Mouse (Mus musculus) ES-CJ7 (cell line): ENCODE measurements at regions not wholly inside any gene's neighbourhood (a gene's known extent, or its start where the extent isn't known, plus 50 kb on each side); places are given as distances from the start of the nearest gene placed in this dataset.
A peak's percentile ranks its signal among the peaks of the same experiment; 100 is the strongest.

Experiments used
- DNase-seq: peaks from one replicate; pipeline ENCODE4 v3.0.0; 2011; ENCODE audit warnings: low read depth, low spot score

DNA sequence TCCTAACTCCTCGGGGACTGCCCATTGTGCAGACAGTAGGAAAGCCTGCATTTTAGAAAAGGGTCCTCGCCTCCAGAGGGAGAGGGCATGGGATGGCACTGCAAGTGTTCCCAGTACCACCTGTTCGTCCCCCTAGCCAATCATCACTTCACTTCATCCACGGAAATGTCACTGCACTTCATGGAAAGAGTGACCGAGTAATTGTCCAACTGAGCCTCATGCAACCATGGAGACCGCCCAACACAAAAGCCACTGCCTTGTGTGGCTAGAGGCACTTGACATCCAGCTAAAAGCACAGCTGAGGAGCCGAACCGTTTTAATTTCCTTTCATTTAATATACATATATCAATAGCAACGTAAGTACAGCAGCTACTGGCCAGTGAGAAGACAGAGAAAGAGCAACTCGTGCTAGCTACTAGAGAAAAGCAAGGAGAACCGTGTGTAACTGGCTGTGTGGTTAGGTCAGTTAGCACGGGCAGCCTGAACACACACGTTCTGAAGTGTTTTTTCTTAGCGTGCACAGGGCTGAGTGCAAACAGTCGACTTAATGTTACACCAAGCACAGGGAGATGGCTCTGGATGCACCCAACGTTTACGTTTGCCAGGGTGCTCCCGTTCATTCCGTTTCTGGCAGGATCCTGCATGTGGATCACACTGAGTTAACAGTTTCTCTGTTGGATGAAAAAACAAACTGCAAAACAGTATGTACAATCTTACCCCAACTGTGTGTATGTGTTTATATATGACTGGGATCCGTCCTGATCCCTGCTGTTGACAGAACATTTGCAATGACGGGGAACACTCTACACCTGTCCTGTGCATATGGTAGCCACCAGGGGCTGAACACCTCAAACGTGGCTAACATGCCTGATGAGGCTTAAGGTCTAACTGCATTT lies 202.8 kb upstream of the Klf14 start:
- no peak for DNase-seq

DNA sequence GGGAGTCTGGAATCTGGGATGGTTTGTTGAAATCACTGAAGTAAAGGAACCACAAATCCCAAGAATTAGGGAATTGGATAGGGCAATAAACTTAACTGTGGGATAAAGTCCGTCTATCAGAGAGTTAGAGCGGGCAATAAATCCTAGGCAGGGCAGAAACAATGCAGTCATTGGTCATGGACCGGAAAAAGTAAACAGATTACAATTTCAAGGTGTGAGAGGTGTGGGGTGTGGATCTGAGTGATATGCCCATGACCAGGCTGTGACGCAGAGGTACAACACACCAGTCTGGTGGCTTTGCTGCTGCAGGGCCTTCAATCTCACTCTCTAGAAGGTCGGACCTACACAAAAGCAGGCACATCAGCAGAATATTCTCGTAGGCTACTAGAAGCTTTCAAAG lies 206.1 kb upstream of the Klf14 start:
- DNase-seq = no peak

DNA sequence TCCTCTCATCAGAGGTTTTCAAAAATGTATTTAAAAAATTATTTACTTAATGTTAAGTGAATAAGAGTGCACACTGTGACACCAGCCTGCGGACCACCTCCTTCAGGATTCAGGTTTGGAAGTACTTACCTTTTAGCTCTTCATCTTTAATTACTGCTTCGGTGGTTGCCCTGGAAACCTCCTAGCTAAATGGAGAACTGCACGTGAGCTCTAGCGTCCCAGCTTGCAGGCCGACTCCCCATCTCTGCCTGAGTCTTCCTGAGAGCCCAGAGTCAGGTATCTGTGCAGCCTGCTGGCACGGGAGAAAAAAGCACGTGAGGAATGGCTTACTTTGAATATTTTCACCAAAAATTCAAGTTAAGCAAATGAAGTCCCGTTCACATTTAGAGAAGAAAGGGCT lies 207.5 kb upstream of the Klf14 start:
- DNase-seq = no peak

DNA sequence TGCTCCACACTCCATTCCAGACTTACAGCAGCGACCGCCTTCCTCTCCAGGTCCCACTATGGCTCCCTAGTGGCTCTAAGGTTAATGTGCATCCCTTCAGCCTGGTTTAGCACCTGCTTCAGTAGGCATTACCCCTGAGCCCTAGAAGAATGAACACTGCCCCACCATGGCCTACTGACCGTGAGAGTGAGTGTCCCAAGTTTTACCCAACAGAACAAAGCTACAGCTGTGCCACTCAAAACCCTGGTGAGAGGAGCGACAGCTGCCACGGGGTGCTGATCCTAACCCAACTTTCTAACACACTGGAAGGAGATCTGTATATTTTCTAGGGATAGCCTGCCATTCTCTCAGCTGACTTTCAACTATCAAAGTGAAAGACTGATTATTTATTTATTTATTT lies 208.9 kb upstream of the Klf14 start:
- no peak for DNase-seq

DNA sequence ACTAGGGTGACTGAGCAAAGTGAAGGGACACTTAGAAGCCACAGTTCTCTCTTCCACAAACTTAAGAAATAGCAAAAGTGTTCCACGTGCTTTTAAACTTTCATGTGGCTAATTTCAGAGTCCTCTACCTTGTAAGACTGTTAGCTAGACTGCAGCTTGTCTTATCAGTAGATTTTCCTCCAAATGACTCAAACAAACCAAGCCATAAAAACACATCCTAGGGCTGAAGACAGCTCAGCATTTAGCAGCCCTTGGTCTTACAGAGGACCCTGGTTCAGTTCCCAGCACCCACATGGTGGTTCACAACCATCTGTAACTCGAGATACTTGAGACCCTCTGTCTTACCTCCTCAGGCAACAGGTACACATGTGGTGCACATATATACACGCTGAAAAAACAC lies 209.9 kb upstream of the Klf14 start:
- DNase-seq = no peak

DNA sequence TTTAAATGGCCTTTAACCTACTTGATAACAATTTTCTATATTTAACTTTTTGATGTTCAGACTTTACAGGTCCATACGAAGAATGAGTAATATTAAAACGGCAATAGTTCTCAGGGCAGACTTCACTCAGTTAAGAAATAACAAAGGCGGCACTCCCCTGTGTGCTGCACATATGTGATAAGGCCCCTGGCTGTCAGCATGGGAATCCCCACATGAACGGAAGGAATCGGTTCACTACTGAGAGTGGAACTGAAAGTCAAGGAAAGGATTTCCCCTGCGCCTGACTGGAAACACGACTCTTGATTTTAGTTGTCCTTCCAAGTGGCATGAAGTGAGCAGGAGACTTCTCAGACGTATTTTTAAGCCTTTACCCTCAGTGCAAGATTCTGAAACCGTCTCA lies 210.5 kb upstream of the Klf14 start:
- DNase-seq = no peak

DNA sequence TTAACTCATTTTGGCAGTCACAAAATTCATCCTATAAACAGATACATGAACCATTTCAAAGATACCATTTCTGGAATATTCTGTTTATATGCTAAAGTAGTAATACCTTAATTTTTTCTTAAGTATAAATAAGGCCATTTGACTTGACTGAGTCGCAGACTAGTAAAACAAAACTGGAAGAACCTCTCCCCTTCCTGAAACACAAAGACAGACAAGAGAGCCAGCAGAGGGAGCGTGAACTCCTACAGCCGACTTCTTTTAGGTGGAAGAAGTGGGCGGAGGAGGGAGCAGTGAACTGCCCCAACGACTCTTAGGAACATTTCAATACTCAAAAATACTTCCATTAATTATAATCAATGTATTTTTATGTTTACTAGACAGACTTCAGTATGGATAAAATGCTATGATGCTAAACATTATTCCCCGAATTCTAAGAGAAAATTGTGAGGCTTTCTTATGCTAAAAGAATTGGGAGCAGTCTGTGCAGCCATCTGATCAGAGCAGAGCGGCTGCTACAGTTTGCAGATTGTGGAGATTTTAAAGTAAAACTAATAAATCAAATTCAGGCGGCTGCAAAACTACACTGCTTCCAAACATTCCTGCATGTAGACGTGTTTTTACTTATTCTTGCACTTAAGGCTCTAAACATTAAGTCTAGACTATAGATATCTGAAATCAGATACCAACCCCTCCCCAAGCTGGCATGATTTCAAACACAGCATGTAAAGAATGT lies 211.2 kb upstream of the Klf14 start:
- no peak for DNase-seq

DNA sequence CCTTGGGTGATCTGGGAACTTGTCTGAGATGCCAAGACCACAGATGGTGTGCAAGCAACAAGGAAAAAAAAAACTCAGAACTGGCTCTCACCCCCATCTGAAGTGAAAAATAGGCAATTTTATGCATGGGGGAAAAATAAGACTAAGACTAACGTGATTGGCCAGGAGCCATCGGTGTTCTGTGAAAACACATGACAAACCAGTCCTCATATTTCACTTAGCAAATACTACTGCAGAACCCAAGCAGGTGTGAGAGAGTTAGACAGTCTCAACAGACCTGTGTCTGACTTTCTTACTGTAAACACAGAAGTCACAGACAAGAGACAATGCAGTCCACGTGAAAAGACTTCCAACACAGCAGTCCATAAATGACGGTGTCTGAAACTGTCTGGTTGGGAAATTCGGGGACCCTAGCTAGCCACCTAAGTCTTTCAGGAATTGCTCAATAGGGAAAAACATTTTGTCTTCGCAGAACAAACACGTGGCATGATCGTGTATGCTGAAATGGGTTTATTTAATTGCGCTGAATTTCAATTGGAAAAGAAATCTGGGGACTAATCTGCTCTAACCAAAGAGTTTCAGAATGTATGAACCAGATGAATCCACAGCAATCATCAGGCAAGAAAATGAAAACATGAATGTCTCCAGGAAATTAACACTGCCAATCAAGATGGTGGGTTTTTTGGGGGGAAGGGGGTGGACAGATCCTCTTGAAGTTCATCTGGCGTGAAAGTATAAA lies 213.1 kb upstream of the Klf14 start:
- no peak for DNase-seq

DNA sequence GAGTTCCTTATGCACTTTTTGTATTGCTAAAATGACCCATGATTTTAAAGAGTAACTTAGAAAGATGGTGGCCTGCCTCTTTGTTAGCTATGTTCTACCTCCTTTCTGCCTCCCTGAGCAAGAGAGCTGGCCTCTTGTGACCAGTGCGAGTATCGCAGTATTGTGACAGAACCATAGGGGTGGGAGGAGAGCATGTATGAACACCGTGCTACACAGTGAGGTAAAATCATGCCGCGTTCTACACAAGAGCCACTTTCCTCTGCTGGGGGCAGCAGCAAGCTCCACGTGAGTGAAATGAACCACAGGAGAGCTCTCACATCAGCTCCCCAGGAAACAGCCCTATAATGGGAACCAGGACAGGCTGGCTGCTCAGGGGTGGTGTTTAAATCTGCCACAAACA lies 216.9 kb upstream of the Klf14 start:
- no peak for DNase-seq

DNA sequence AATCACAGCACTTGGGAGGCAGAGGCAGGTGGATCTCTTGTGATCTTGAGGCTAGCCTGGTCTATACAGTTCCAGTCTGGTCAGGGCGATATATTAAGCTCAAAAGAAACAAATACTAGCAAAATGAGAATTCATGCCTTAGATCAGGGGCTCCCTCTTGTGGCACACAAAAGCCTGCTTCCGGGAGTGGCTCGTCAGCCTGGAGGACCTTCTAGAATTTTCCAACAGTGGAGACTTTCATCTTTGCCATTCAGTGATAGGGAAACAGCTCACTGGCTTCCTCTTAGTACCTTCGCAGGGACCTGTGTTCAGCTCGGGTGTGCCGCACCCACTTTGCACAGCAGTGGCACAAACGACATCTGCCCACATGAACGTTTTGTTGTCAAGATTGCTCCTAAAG lies 217.5 kb upstream of the Klf14 start:
- peak; percentile 25 for DNase-seq

DNA sequence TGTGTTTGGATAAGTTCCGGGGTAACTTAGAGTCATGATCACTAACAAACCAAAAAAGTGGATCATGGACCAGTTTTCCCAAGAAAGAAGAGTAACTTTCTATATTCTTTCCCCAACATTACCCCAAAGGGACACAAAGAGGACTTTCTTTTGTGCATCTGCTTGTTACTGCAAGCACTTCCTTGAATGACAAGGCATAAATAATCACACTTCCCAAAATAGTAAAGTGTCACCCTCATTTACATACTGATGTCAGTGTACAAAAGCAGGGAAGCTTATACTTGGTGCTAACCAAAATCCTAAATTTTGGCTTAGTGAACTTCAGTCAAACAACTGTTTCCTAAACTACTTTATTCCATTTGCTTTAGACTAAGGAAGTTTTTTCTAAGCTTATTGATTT lies 218.0 kb upstream of the Klf14 start:
- no peak for DNase-seq

DNA sequence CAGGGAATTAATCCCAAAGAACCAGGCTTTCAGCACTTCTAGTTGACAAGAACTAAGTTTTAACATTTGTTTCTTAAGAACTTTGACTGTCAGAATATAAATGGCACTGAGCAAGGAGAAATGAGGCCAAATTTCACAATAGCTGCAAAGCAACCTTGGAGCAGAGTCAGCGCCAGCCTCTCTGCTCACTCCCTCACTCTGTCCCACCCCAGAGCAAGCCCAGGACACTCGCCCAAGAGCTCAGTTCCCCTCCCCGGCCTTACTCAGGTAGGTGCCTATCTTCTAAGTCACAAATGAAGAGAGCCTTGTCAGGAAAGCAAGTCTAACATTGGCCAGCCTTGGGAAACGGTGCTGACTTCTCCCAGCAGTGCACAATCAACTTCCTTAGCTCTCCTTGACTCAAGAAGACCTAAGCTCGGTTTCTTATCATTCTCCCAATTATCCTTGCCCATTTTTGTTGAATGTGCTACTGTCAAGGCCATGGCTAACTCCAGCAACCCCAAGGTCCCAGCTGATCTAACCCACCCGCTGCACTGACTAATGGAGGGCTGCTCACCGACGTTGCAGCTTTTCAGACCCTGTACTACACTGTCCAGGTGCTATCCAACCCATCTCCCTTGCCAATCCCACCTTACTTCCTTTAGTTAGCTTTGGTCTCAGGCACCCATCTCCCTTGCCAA lies 219.5 kb upstream of the Klf14 start:
- DNase-seq = no peak

DNA sequence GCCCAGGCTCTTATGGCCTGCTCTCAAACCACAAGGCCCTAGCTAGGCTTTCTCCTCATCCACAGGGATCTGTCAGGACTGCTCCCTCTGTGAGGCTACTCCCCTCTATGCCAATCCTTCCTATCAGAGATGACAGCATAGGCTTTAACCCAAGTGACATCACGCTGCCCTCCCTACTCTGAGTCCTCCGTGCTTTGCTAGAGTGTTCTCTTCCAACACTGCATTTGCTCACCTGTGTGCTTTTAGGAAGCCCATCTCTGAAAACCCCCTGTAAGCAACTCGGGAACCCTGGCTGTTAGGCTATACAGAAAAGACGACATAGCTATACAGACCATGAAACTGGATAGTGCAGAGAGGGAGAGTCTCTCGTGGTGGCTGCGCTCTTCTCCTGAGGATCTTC lies 216.3 kb upstream of the Mkln1 start:
- no peak for DNase-seq

DNA sequence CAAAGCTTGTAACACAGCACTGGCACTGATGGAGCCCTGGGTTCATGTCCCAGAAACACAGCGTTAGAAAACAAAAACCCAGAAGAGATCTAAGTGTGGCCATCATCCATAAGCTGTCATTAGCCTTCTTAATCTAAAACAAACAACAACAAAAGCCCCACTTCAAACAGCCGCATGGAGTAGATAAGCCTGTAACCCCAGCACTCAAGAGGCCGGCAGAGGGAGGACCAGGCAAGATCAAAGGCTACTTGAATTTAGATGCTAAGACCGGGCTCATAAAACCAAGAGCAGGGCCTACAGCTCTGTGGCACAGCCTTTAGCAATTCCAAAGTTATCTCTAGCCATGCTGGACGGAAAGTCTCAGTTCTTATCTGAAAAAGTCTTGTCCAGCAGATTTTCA lies 215.4 kb upstream of the Mkln1 start:
- no peak for DNase-seq

DNA sequence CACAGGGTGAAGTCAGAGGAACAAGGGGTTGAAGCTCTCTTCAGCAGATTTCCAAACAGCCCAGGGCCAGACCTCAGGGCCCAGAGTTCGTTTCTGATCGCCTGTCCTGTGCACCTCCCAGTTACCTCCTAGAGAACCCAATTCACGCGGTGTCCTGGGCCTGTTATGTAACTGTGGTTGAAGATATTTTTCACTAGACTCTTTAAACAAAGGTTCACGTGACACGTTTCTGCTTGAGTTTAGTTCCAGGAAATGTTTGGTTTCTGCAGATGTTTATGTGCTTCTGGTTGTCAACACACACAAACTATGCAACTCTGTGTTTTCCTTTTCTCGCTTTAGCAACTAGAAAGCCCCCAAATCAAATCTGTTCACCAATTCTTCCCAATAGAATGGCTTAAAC lies 214.0 kb upstream of the Mkln1 start:
- DNase-seq = no peak

DNA sequence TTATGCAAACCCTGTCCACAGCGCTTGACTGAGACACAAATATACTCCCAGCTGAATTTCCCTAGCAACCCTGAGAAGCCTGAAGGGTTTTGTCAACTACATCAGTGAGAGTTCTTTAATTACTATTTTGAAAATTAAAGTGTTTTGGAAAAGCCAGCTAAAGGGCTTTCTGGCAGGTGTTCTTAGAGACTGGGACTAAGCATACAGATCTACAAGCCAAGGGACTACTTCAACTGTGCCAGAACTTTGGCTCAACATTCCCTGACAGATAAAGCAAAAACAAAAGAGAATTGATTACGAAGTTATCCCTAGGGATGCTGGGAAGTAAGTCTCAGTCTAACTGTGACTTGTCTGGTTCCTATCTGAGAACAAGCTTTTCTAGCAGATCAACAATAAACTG lies 213.4 kb upstream of the Mkln1 start:
- no peak for DNase-seq

DNA sequence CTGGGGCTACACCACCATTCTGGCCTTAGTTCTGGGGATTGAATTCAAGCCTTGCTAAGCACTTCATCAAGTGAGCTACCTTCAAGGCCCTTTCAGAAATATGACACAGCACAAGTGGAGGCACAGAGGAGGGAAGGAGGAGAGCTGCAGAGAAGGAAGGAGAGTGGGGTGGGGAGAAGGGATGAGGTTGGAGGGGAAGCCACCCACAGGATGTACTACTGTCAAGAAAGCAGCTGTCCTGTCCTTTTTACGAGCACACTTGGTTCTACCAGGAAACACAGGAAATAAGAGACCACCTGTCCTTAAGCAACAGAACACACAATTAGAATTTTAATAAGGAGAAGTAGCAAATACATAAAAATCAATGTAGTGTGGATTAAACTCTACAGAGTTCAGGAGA lies 210.5 kb upstream of the Mkln1 start:
- DNase-seq = no peak

DNA sequence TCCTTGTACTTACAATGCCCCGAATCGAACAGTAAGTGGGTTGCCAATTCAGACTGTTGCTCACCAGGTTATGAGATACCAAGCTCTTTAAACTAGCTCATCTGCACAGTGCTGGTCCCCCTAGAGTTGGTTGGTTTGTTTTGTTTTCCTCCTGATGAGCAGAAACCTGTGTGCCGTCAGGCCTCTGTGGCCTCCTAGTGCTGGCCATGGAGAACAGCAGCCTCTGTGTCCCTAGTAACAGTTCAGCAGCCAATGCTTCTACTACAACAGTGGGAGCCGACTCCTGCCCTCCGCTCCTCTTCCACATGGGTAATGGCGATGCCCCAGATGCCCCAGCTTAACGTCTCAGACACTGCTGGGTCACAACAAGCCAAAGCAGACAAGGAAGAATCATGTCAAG lies 209.5 kb upstream of the Mkln1 start:
- peak; percentile 75 for DNase-seq

DNA sequence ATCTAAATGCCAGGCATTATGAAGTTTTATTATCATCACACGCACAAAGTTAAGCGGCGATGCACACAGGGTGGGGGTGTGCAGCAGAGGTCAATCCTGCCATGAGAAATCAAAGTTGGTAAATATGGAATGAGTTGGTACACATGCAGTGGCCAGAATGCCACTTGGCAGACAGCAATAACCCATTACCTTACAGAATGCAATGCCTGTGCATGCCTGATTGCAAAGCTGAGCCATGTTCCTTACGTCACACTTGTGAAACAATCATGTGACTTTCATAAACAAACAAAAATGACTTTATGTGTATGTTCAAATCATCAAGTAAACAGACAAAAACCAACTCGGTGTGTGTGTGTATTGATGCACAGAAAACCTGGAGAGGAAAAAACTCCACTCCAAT lies 208.5 kb upstream of the Mkln1 start:
- no peak for DNase-seq

DNA sequence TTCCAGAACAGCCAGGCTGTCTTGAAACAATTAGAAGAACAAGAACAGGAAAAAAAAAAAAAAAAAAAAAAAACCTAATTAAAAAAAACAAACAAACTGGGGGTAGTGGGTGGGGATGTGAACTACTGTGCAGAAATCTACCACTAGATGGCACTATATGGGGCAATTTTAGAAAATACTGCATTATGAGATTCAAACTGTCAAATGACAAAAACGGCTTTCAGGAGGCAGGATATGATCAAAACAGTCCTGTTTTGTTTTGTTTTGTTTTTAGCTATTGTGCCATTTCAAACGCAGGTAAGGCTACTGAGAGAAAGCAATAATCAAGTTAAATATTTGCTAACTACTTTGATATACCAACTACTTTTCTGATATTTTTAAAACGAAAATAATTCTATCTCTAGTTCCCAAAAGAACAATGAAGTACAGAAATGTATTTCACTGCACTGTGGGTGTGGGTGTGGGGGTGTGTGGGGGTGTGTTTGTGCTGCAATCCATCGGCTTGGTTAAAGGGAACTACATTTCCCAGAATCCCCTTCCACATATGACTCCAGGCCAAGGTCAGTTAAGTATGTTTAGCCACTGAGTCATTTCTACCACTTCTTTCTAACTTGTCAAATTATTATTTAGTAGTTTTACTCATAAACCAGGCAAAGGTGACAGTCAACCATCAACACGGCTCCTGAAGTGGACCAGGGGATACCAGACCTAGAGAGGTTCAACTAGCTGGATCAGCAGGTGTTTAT lies 207.7 kb upstream of the Mkln1 start:
- peak; percentile 33 for DNase-seq

DNA sequence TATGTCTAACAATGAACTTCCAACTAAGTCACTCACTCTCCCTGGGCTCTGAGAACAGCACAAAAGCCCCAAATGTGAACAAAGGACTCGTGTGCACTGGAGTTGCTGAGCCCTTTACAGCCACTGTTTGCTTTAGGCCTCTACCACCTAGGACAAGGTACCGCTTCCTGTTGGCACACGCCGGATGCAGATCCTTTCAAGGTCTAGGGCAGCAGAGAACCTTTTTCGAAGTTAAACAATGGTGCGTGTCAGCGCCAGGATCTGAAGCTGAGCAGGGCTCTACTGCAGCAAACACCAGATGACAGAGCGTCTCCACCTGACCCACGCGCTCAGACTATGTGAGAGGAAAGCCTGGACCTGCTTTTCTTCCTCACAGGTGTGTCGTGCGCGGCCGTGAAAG lies 207.0 kb upstream of the Mkln1 start:
- no peak for DNase-seq
